Mouse (Mus musculus) forebrain, embryonic 13.5 days (tissue): ENCODE data around the gene Abhd15. TPM values are rescaled to one million over a fixed set of nuclear protein-coding genes. Genes with fewer than 3 reads are reported as not detected.
A peak's percentile ranks its signal among the peaks of the same experiment; 100 is the strongest.

ENCODE experiments used
- ATAC-seq: fragments of 200-750 bp; cut with Nextera tagmentation; 2 replicates; pipeline ENCODE4 v1.8.0; 2017
- H3K27ac ChIP-seq: fragments of 300-500 bp; sonication (generic); 2 replicates; pipeline ENCODE4 v1.5.1; 2015; ENCODE audit warnings: inconsistent platforms, mild to moderate bottlenecking, moderate library complexity
- H3K27me3 ChIP-seq: fragments of 300-500 bp; sonication (generic); 2 replicates; pipeline ENCODE4 v1.6.1; 2015; ENCODE audit warnings: mild to moderate bottlenecking, inconsistent platforms
- H3K36me3 ChIP-seq: fragments of 300-500 bp; sonication (generic); 2 replicates; pipeline ENCODE4 v1.6.1; 2015; ENCODE audit warnings: mild to moderate bottlenecking, inconsistent platforms; ENCODE audit not compliant: poor library complexity, severe bottlenecking
- H3K4me1 ChIP-seq: fragments of 300-500 bp; sonication (generic); 2 replicates; pipeline ENCODE4 v1.6.1; 2015; ENCODE audit warnings: inconsistent platforms
- H3K4me2 ChIP-seq: fragments of 300-500 bp; sonication (generic); 2 replicates; pipeline ENCODE4 v1.6.1; 2015; ENCODE audit warnings: inconsistent platforms, mild to moderate bottlenecking, moderate library complexity
- H3K4me3 ChIP-seq: fragments of 300-500 bp; sonication (generic); 2 replicates; pipeline ENCODE4 v1.5.1; 2015; ENCODE audit warnings: mild to moderate bottlenecking, inconsistent platforms
- H3K9ac ChIP-seq: fragments of 300-500 bp; sonication (generic); 2 replicates; pipeline ENCODE4 v1.6.1; 2015; ENCODE audit warnings: mild to moderate bottlenecking, inconsistent platforms
- H3K9me3 ChIP-seq: fragments of 300-500 bp; sonication (generic); replicated peaks from 2 replicates; pipeline ENCODE4 v1.6.1; 2016; ENCODE audit warnings: inconsistent platforms
- WGBS: fragments of 180-500 bp; shearing (Covaris S2); methylation state at CpG from one replicate; pipeline ENCODE4 v1.1.7; 2015; 5-methylcytosine and 5-hydroxymethylcytosine counted together
- polyA plus RNA-seq: library from polyadenylated mRNA; unstranded; fragments of >200 nt; fragmentation: Nextera tagmentation; extraction: Ambion mirVana; gene quantifications from 2 replicates; pipeline ENCODE4 v1.2.1, GENCODE M21; 2015

Abhd15 gene
- 3.0 and 3.8 TPM in 2 replicates for polyA plus RNA-seq

GRCm38 (mm10) chr11:77514832-77515636, at the start of gene Abhd15:
TSS of gene Abhd15 (plus strand) at chr11:77515121.
- Histone ChIP-seq H3K4me2 (peak within 1 kb of the TSS; percentile 95), H3K9me3 (no peaks in the 10 kb centered on the region), H3K27ac (no peak within 1 kb of the TSS; the same call in 1 of the 2 replicates), H3K4me3 (peak within 1 kb of the TSS; percentile 56), H3K36me3 (no peaks in the 10 kb centered on the region), H3K4me1 (peaks cover 48% of the 10 kb centered on the region), H3K9ac (peak within 1 kb of the TSS; percentile 66), H3K27me3 (peaks cover 29% of the 10 kb centered on the region)
- WGBS = 0% methylated on average over 68 of the region's 72 CpGs
- peak; percentile 56 for ATAC-seq

DNA sequence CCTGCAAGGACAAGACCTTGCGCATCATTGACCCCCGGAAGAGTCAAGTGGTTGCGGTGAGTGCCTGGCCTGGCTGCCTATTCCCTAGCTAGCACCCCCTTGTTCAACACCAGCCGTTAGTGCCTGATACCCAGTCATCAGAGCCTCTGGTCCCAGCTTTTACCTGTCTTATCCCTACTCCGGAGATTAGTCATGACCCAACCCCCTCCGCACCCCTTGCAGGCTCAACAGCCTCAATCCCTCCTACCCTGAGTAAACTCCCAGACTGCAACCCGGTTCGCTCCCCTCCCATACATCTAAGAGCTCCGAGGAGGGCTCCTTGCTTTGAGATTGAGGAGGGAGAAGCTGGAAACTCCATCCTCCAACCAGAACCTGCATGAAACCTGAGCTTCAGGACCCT, 48.4 kb upstream of the Abhd15 start:
- H3K9ac ChIP-seq = no peak overlapping the region
- no peaks in the 10 kb centered on the region for H3K9me3 ChIP-seq
- no peak for ATAC-seq
- WGBS = 41% methylated on average over 9 of the region's 9 CpGs
- no peak overlapping the region for H3K27ac ChIP-seq
- H3K4me2 ChIP-seq = no peak overlapping the region
- peaks cover 16% of the 10 kb centered on the region for H3K36me3 ChIP-seq
- peaks cover 62% of the 10 kb centered on the region for H3K27me3 ChIP-seq
- peaks cover 19% of the 10 kb centered on the region for H3K4me1 ChIP-seq
- H3K4me3 ChIP-seq = no peak overlapping the region

- H3K4me3 ChIP-seq = no peak overlapping the region
- peaks cover 22% of the 10 kb centered on the region for H3K36me3 ChIP-seq
- H3K4me2 ChIP-seq = no peak overlapping the region
- H3K9ac ChIP-seq = no peak overlapping the region
- H3K4me1 ChIP-seq = peaks cover 14% of the 10 kb centered on the region
- no peak overlapping the region for H3K27ac ChIP-seq
- H3K27me3 ChIP-seq = peaks cover 56% of the 10 kb centered on the region
- ATAC-seq = 0 out of 2 replicates have a peak, but pooled peaks have one; percentile 13
- H3K9me3 ChIP-seq = no peaks in the 10 kb centered on the region
- 4% methylated on average over 24 of the region's 25 CpGs for WGBS
These were observed 47.8 kb upstream of the Abhd15 start for GRCm38 (mm10) chr11:77467157-77467556.

- Histone ChIP-seq H3K36me3 (peaks cover 28% of the 10 kb centered on the region), H3K4me2 (peak overlapping the region; percentile 34; the same call in 1 of the 2 replicates), H3K4me3 (no peak overlapping the region), H3K27ac (no peak overlapping the region), H3K9ac (no peak overlapping the region), H3K4me1 (peaks cover 8% of the 10 kb centered on the region), H3K27me3 (peaks cover 50% of the 10 kb centered on the region), H3K9me3 (no peaks in the 10 kb centered on the region)
- 10% methylated on average over 20 of the region's 20 CpGs for WGBS
- ATAC-seq = no peak; the same call in 1 of the 2 replicates
These were observed 47.1 kb upstream of the Abhd15 start for GRCm38 (mm10) chr11:77467784-77468183.

- H3K36me3 ChIP-seq = peaks cover 35% of the 10 kb centered on the region
- ATAC-seq = no peak
- WGBS = 83% methylated on average over 9 of the region's 9 CpGs
- peaks cover 6% of the 10 kb centered on the region for H3K4me1 ChIP-seq
- H3K27ac ChIP-seq = no peak overlapping the region
- no peaks in the 10 kb centered on the region for H3K9me3 ChIP-seq
- H3K9ac ChIP-seq = no peak overlapping the region
- H3K4me3 ChIP-seq = no peak overlapping the region
- peaks cover 44% of the 10 kb centered on the region for H3K27me3 ChIP-seq
- H3K4me2 ChIP-seq = no peak overlapping the region
These were observed 46.5 kb upstream of the Abhd15 start for GRCm38 (mm10) chr11:77468397-77468796.

- no peak overlapping the region for H3K27ac ChIP-seq
- H3K27me3 ChIP-seq = peaks cover 16% of the 10 kb centered on the region
- H3K4me1 ChIP-seq = peaks cover 6% of the 10 kb centered on the region
- no peak overlapping the region for H3K4me3 ChIP-seq
- 79% methylated on average over 29 of the region's 29 CpGs for WGBS
- ATAC-seq = no peak
- peaks cover 60% of the 10 kb centered on the region for H3K36me3 ChIP-seq
- no peaks in the 10 kb centered on the region for H3K9me3 ChIP-seq
- no peak overlapping the region for H3K9ac ChIP-seq
- no peak overlapping the region for H3K4me2 ChIP-seq
These were observed 43.5 kb upstream of the Abhd15 start for GRCm38 (mm10) chr11:77471407-77471806.

DNA sequence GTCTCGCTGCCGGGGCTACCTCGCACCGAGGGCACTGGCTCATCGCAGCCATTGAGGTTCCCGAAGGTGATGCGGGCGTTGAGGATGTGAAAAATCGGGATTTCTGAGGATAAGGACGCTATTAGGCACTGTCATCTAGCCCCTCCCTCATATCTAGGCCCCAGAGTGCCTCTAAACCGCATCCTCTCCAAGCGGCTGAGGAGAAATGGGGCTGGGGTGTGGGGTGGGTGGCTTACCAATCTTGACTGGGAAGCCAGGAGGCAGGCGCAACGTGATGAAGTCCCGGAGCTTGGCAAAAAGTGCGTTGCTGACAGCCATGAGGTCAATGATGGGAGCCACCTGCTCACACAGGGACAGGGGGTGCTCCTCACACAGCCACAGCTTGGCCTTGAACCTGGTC, 42.1 kb upstream of the Abhd15 start:
- Histone ChIP-seq H3K27me3 (peaks cover 2% of the 10 kb centered on the region), H3K9ac (no peak overlapping the region), H3K4me1 (peaks cover 4% of the 10 kb centered on the region), H3K27ac (no peak overlapping the region), H3K4me2 (no peak overlapping the region), H3K4me3 (no peak overlapping the region), H3K9me3 (no peaks in the 10 kb centered on the region), H3K36me3 (peaks cover 70% of the 10 kb centered on the region)
- ATAC-seq = no peak
- 92% methylated on average over 16 of the region's 16 CpGs for WGBS

- 91% methylated on average over 14 of the region's 14 CpGs for WGBS
- peaks cover 57% of the 10 kb centered on the region for H3K36me3 ChIP-seq
These were observed 38.7 kb upstream of the Abhd15 start for GRCm38 (mm10) chr11:77476216-77476615.

DNA sequence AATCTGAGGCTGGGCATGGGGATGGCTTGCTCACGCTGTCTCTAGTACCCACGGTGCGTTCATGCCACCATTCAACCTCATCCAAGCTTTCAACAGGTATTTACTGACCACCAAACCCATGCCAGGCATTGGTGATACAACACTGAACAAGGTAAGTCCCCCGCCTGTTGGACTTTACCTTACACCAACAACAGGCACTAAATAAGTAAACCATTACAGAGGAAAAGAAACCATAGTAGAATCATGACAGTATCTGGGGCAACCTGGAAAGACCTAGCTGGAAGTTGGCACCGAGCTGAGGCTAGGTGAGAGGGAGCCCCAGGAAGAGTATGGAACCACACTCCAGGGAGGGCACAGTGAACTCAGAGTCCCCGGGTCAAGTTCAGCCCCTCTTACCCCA, 38.0 kb upstream of the Abhd15 start:
- H3K4me3 ChIP-seq = no peak overlapping the region
- ATAC-seq = no peak
- no peak overlapping the region for H3K27ac ChIP-seq
- no peaks in the 10 kb centered on the region for H3K27me3 ChIP-seq
- H3K9ac ChIP-seq = no peak overlapping the region
- peaks cover 50% of the 10 kb centered on the region for H3K36me3 ChIP-seq
- H3K4me1 ChIP-seq = peaks cover 7% of the 10 kb centered on the region; the same call in 1 of the 2 replicates
- no peak overlapping the region for H3K4me2 ChIP-seq
- 97% methylated on average over 6 of the region's 6 CpGs for WGBS
- H3K9me3 ChIP-seq = no peaks in the 10 kb centered on the region

More at GRCm38 (mm10) chr11:77476216-77476615, 38.7 kb upstream of the Abhd15 start:
- H3K27me3 ChIP-seq = no peaks in the 10 kb centered on the region
- no peak overlapping the region for H3K4me3 ChIP-seq
- H3K4me1 ChIP-seq = peaks cover under 1% of the 10 kb centered on the region; the same call in 1 of the 2 replicates
- H3K27ac ChIP-seq = no peak overlapping the region
- no peak overlapping the region for H3K9ac ChIP-seq
- H3K4me2 ChIP-seq = no peak overlapping the region
- no peak for ATAC-seq
- no peaks in the 10 kb centered on the region for H3K9me3 ChIP-seq

- Histone ChIP-seq H3K9ac (no peak overlapping the region), H3K36me3 (peaks cover 4% of the 10 kb centered on the region; the same call in 1 of the 2 replicates), H3K27ac (no peak overlapping the region), H3K4me2 (no peak overlapping the region), H3K27me3 (no peaks in the 10 kb centered on the region), H3K9me3 (no peaks in the 10 kb centered on the region), H3K4me3 (no peak overlapping the region), H3K4me1 (peaks cover 62% of the 10 kb centered on the region)
- no peak for ATAC-seq
- WGBS = 92% methylated on average over 3 of the region's 3 CpGs
These were observed 31.9 kb upstream of the Abhd15 start for GRCm38 (mm10) chr11:77483043-77483442.

DNA sequence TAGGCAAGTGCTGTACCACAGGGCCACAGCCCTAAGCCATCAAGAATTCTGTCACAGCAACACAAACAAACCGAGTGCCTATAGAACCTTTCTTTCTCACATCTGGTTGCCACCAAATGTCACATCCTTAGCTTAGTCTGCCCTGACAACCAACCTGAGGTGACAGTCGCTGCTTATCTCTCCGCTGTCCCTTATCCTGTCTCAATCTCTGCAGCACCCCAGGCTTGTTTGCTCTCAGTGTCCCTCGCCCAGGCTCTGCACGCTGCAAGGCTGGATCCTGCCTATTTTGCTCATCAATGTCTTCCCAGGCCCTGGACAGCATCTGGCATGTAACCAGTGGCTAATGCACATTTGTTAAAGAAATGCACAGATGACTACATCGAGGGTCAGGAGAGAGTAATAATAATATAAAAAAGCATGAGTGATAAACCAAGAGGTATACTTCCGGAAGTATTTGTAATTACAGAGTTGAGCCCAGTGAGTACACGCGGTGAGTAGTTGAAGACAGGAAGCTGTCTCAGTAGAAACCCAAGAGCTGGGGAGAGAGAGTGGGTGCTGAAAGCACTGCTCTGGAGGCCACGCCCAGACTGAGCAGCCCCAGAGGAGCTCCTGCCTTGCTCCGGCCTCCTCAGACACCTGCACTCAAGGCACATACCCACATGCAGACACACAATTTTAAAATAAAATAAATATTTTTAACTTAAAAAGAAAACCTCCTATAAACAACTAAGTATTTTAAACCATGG, 31.2 kb upstream of the Abhd15 start:
- WGBS = 84% methylated on average over 11 of the region's 11 CpGs
- Histone ChIP-seq H3K4me1 (peaks cover 69% of the 10 kb centered on the region), H3K4me2 (no peak overlapping the region), H3K4me3 (no peak overlapping the region), H3K36me3 (peaks cover 4% of the 10 kb centered on the region; the same call in 1 of the 2 replicates), H3K27me3 (no peaks in the 10 kb centered on the region), H3K9ac (no peak overlapping the region; the same call in 1 of the 2 replicates), H3K27ac (no peak overlapping the region), H3K9me3 (no peaks in the 10 kb centered on the region)
- no peak for ATAC-seq

DNA sequence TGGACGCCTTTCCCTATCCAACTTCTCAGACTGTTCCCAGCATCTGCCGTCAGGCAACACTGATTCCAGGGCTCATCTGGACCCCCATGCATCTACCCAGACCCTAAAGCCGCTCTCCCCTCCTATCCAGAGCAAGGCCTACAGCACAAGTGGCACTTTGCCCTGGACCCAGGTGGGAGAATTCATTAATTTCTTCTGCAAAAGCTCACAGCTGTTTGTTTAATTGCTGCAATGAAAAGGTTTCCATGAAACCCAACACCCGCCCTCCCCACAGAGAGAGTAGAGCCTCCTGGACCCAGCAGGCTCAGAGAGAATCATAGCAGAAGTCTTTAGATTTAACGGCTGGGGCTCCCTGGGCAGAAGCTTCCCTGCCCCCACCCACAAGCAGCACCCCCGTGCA, 29.7 kb upstream of the Abhd15 start:
- Histone ChIP-seq H3K4me1 (peaks cover 76% of the 10 kb centered on the region), H3K27me3 (no peaks in the 10 kb centered on the region), H3K36me3 (peaks cover 4% of the 10 kb centered on the region; the same call in 1 of the 2 replicates), H3K4me3 (peak overlapping the region; percentile 9), H3K9me3 (no peaks in the 10 kb centered on the region), H3K4me2 (peak overlapping the region; percentile 99), H3K9ac (peak overlapping the region; percentile 45), H3K27ac (peak overlapping the region; percentile 85)
- 30% methylated on average over 6 of the region's 6 CpGs for WGBS
- no peak for ATAC-seq
